Mouse (Mus musculus): Measurements from ENCODE around the gene Lsm7.

Gene Lsm7

DNA sequence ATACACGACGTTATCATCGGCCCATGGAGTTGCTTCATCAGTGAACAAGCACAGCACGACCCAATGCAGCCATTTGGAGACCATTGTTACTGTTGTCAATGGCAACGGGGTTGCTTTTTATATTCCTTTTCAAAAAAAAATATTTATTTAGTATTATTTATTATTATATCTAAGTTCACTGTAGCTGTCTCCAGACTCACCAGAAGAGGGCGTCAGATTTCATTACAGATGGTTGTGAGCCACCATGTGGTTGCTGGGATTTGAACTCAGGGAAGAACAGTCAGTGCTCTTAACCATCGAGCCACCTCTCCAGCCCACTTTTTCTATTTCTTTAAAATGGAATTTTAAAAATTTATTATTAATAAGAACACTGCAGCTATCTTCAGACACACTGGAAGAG is 40.2 kb downstream of the Lsm7 start:
- no peak for DNase-seq (ENCODE audit: low read depth, low spot score)

GRCm38 (mm10) chr10:80813366-80813765 is 41.6 kb downstream of the Lsm7 start, which contains the start of gene Jsrp1:
Gene Jsrp1, minus strand, starts transcription at chr10:80813498.
- no peak for DNase-seq (ENCODE audit: low read depth, low spot score)

GRCm38 (mm10) chr10:80812391-80813041 is 42.5 kb downstream of the Lsm7 start:
- no peak for DNase-seq (ENCODE audit: low read depth, low spot score)

DNA sequence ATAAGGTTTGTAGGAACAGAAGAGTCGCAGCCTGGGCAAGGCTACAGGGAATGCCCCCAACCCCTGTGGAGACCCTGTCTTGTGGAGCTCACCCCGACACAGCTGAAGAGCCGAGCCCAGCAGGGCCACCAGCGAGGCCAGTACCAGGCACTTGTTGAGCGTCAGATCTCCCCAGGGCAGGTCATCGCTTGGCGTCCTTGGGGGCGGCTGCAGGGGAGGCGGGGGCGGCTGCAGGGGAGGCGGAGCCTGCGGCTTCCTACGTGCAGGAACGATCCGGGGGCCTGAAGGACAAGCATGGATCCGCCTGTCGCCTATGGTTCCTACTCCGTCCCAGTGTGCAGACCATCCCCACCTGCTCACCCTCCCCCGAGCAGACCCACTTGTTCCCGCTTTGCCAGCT is 44.9 kb downstream of the Lsm7 start:
- no peak for DNase-seq (ENCODE audit: low read depth, low spot score)

DNA sequence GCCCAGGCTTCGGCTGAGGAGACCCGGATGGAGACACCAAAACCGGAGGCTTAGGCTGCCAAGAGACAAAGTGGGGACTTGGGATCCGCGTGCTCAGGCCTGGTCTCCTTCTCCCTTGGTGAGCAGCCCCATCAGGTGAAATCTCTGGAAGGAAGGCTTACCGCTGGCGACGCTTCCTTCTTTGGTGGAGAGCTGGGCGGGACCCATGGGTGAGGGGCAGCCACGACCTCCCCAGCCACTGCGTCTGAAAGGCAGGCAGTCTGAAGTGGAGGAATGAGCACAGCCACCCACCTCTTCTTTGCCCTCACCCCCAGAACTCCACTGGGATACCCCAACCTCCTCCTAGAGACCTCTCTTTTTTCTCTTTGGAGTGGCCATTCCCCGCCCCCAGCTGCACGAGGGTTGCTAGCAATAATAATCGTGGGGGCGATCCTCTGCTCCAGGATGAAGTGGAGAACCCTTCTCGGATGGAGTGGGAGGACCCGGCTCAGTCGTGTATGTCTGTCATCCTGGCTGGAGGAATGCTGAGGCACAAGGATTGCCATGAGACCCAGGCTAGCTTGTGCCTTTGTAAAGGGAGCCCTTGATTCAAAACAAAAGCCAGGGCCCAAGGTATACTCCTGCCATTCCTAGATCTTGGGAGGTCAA is 45.9 kb downstream of the Lsm7 start:
- peak; percentile 71 for DNase-seq (ENCODE audit: low read depth, low spot score)

DNA sequence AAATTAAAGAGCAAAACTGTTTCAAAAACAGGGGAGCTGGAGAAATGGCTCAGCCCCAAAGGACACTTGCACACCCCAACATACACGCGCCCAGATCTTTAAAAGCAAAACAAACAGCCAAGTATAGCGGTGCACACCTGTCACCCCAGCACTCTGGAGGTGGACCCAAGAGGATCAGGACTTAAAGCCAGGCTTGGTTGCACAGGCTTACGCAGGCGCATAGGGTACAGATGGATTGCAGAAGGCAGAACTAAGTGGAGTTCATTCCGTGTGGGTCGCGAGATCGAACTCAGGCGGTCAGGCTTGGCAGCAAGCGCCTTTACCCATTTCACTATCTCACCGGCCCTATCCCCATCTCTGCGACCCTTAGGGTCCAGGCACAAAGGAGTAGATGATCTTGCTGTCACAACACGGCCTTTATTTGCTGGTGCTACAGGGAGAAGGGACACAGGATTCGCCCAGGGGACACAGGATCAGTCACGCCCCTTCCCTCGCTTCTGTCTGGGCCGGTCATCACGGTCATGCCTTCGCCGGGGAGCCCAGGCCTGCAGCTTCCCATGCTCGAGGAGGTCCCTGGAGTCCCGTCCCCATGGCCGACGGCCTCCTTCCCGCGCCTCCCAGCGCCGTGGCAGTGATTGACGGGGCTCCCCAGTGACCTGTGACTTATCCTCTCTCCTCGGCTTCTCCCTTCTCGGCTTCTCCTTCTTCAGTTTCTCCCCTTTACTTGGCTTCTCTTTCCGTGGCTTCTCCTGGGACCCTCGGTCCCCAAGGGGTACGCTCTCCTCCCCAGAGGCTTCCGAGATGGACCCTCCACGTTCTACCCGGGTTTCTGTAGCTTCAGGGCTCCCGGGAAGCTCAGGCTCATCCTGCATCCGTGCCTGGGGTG is 46.7 kb downstream of the Lsm7 start:
- DNase-seq (ENCODE audit: low read depth, low spot score), result peak; percentile 73

DNA sequence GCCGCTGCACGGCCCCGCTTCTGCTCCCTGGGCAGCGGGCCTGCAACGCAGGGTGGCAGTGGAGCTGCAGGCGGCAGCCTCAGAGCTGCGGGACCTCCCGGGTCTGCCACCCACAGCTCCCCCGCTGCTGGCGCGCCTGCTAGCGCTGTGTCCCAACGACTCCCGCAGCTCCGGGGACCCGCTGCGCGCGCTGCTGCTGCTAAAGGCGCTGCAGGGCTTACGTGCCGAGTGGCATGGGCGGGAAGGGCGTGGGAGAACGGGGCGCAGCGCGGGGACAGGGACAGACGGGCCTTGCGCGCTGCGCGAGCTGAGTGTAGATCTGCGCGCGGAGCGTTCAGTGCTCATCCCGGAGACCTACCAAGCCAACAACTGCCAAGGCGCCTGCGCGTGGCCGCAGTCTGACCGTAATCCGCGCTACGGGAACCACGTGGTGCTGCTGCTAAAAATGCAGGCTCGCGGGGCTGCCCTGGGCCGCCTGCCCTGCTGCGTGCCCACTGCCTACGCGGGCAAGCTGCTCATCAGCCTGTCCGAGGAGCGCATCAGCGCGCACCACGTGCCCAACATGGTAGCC is 47.9 kb downstream of the Lsm7 start:
- peak; percentile 97 for DNase-seq (ENCODE audit: low read depth, low spot score)

DNA sequence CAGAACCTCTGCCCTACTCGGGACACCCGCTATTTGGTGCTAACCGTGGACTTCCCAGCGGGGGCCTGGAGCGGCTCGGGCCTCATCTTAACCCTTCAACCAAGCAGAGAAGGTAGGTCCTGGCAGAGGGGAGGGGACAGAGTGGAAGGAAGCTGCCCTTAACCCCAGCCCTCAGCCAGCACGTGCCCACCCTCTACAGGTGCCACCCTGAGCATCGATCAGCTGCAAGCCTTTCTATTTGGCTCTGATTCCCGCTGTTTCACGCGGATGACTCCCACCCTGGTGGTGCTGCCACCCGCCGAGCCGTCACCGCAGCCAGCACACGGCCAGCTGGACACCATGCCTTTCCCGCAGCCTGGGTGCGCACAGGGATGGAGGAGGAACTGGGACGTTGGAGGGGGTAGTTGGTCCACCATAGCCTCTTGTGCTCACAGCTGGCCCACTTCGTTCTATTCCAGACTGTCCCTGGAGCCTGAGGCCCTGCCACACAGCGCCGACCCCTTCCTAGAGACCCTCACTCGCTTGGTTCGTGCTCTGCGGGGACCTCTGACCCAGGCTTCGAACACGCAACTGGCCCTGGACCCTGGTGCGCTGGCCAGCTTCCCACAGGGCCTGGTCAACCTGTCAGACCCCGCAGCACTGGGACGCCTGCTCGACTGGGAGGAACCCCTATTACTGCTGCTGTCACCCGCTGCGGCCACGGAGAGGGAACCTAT is 48.5 kb downstream of the Lsm7 start:
- DNase-seq (ENCODE audit: low read depth, low spot score), result no peak

- peak; percentile 78 for DNase-seq (ENCODE audit: low read depth, low spot score)
These were observed 49.1 kb downstream of the Lsm7 start for GRCm38 (mm10) chr10:80805925-80806324.

DNA sequence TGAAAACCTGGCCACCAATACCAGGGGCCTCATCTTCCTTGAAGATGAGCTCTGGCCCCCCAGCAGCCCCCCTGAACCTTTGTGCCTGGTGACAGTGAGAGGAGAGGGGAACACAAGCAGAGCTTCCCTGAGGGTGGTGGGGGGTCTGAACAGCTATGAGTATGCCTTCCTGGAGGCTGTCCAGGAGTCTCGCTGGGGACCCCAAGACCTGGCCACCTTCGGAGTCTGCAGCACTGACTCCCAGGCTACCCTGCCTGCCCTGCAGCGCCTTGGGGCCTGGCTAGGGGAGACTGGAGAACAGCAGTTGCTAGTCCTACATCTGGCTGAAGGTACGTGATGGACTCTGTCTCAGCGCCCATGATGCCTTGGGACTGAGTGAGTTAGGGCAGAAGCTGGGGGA is 49.7 kb downstream of the Lsm7 start:
- no peak for DNase-seq (ENCODE audit: low read depth, low spot score)

DNA sequence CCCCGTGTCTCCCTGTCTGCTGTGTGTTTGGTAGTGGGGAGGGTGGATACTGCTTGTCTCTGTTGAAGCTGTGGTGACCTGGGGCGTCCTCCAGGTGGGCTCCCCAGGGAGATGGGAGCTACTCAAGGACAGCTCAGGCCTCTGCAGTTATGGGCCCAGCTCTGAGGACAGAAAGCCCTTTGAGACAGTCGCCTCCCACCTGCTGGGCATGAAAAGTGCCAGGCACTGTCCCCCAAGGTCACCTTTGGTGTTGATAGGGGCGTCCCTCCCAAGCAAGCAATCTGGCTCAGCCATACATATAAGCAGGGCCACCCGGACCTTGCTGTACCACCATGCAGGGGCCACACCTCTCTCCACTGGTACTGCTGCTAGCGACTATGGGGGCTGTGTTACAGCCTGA is 50.1 kb downstream of the Lsm7 start, which contains the start of gene Amh:
Gene Amh, plus strand, starts transcription at position 328 of the 400 bp plus-strand sequence.
- no peak for DNase-seq (ENCODE audit: low read depth, low spot score)

DNA sequence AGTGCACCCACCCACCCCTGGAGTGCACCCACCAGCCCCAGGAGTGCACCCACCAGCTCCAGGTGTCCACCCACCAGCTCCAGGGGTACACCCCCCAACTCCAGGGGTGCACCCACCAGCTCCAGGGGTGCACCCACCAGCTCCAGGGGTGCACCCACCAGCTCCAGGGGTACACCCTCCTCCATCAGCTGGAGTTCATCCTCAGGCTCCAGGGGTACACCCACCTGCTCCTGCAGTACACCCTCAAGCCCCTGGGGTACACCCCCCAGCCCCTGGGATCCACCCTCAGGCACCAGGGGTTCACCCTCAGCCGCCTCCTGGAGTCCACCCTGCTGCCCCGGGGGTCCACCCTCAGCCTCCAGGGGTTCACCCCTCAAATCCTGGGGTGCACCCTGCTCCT is 50.7 kb downstream of the Lsm7 start:
- DNase-seq (ENCODE audit: low read depth, low spot score), result no peak

GRCm38 (mm10) chr10:80802996-80803395 is 52.0 kb downstream of the Lsm7 start:
- DNase-seq (ENCODE audit: low read depth, low spot score), result no peak

Data from brain, adult 2 months (tissue).